Mouse (Mus musculus) urinary bladder, postnatal 36 days (tissue): Measurements from ENCODE around the gene Arhgap15.

Experiments
- DNase-seq, 2 experiments: peaks; one replicate each; pipeline ENCODE4 v3.0.0; 2022; ENCODE audit warnings: low spot score in 2 of 2, mixed read lengths in 1 of 2

Arhgap15 gene

GRCm38 (mm10) chr2:44029865-44030264 lies 281.2 kb downstream of the Arhgap15 start:
- DNase-seq = no peak

DNA sequence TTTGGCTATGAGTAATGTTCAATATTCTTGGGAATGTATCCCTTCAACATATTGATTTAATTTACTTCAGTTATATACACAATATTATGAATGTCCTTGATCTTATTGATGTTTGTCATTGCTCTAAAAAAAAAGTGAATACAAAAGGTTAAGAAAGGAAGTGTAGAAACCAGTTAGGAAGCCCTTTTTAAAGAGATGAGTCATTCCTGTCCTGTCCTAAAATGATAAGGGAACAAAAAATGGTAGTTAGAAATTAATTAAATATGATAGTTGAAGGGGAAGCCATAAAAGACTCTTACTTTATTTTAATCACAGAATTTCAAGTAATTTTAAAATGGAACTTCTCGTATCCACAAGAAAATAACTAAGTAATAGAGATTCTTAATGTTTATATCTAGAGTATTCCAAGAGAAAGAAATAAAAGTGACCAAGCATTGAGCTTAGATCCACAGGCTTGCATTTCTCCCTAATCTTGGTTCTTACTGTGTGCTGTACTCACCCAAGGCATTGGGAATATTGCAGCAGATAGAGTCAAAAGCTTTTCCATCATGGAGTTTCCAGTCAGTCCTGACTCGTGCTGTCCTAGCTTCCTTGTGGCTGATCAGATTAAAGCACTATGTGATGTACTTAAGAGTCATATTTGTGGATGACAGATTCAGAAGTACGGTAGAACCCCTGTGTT lies 291.0 kb downstream of the Arhgap15 start:
- no peak for DNase-seq

DNA sequence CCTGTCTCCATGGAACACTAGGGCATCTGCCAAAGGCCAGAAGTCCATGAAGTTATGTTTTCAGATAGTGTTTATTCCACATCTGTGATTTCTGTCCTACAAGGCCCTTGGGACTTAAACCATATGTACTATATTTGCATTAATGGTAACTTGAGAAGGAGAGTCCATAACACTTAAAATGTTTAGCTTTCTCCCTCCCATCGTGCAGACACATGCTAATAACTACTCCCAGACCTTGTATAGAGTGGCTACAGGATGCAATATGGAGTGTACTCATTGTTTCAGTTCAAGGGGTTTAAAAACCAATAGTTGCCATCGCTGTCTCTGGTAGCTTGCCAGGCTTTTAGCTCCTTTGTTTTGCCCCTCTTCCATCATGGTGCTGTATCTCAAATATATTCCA lies 295.5 kb downstream of the Arhgap15 start:
- DNase-seq = no peak

- DNase-seq = no peak
Measured at GRCm38 (mm10) chr2:44044634-44045033, 296.0 kb downstream of the Arhgap15 start.

DNA sequence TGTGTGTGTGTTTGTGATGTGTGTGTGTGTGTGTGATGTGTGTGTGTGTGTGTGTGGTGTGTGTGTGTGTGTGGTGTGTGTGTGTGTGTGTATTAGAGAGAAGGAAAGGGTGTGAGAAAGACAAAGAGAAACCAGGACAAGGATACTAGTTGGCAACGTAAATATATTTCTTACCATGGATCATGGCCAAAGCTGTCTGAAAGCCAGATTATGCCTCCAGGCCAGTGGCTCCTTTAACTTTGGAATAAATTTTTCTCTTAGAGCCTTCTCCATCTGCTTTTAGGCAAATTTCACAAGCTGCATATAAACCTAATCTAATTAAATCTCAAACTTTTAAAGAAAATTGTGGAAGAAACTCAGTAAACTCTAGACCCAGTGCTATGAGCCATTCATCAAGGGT lies 296.6 kb downstream of the Arhgap15 start:
- DNase-seq = no peak

DNA sequence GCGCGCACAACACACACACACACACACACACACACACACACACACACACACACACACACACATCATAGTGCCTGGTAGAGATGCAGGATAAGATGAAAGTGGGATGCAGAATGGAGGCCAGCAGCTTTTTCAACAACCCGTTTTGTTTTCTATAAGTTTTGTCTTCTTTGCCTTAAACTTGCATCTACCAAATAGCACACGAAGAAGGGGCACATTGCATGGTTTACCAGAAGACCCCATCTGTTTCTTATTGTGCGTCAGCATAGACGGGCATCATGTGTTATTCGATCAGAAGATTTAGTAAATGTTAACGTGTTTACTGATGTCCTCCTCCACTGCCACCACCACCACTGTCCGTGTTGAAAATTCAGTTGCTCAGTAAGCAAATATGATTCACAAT lies 311.7 kb downstream of the Arhgap15 start:
- no peak for DNase-seq

- DNase-seq = no peak
Measured at GRCm38 (mm10) chr2:44060716-44061115, 312.1 kb downstream of the Arhgap15 start.

DNA sequence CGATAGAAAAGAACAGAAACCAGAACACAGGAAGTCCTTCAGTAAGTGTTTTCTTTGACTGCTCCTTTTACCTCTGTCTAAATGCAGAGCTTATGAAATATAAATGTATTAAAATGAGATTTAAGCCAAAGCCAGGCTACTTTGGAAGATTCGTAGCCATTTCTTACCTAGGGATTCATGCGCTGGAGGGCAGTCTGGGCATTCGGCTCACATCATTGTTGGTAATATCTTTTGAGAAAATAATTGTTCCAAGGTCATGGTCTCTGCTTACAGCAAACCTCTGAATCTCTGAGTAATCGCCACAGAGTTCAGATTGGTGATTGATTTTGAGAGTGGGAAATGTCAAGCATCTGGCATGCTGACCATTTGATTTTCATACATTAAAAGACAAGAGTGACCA lies 316.4 kb downstream of the Arhgap15 start:
- no peak for DNase-seq

GRCm38 (mm10) chr2:44068151-44068840 lies 319.7 kb downstream of the Arhgap15 start:
- peak in 1 of 2 experiments; percentile 6 for DNase-seq

- DNase-seq = no peak
Measured at GRCm38 (mm10) chr2:44068906-44069305, 320.3 kb downstream of the Arhgap15 start.

- DNase-seq = no peak
Measured at GRCm38 (mm10) chr2:44076570-44076969, 327.9 kb downstream of the Arhgap15 start.

DNA sequence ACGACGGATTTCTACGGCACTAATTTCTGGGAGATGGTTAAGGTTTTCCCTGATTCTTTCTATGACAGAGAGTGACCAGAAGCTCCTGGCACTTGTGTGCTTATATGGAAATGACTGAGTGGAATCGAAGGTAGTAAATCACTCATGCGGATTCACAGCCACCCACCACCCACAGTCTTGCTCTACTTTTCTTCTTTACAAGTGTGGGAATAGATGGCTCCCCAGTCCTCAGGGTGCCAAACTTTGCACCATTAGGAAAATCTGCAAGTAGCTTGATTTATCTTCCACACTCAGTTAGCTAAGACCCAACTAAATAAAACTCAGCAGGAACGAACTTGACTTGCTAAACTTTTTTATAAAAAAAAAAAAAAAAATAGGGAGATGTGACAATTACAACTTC lies 331.9 kb downstream of the Arhgap15 start:
- no peak for DNase-seq

- no peak for DNase-seq
Measured at GRCm38 (mm10) chr2:44081241-44081640, 332.6 kb downstream of the Arhgap15 start.

- no peak for DNase-seq
Measured at GRCm38 (mm10) chr2:44084471-44084870, 335.8 kb downstream of the Arhgap15 start.

DNA sequence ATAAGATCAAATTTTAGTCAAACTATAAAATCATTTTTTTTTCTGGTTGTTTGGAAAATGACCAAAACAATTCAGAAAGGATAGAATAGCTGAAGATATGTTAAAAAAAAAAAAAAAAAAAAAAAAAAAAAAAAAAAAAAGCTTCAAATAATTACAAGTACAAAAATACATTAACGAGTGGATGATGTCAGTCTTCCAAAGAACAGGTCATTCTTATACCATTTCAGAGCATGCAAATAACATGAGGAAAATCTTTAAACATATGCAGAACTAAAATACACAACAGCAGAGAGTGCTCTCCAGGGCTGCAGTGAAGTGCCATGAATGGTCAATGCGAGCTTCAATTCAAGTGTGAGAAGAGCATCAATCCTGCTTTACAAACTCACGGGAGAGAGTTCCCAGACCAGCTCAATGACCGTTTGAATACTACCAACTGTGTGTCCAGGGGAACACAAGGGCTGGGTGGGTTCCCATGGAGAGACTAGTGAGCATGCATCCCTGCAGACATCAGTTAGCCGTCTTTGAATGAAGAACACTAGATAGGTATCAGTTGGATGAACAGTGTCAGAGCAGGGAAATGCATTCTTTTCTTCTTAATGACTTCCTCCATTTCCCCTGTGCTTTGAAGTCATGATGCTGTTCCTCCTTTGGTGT lies 337.9 kb downstream of the Arhgap15 start:
- no peak for DNase-seq

- DNase-seq = no peak
Measured at GRCm38 (mm10) chr2:44098552-44098951, 349.9 kb downstream of the Arhgap15 start.

GRCm38 (mm10) chr2:44102351-44102750 lies 353.7 kb downstream of the Arhgap15 start:
- no peak for DNase-seq

GRCm38 (mm10) chr2:44103321-44103720 lies 354.7 kb downstream of the Arhgap15 start:
- DNase-seq = no peak

- DNase-seq = peak in 1 of 2 experiments; percentile 18
Measured at GRCm38 (mm10) chr2:44103742-44104141, 355.1 kb downstream of the Arhgap15 start.

- peak; percentile 28 to 54 for DNase-seq
Measured at GRCm38 (mm10) chr2:44104282-44105197, 355.9 kb downstream of the Arhgap15 start.

- DNase-seq = peak in 1 of 2 experiments; percentile 27
Measured at GRCm38 (mm10) chr2:44105198-44105555, 356.6 kb downstream of the Arhgap15 start.

GRCm38 (mm10) chr2:44106359-44106758 lies 357.7 kb downstream of the Arhgap15 start:
- DNase-seq = no peak
